Mouse (Mus musculus): Measurements from ENCODE around the gene Cwc27. TPM values are rescaled to one million over a fixed set of nuclear protein-coding genes. Genes with fewer than 3 reads are reported as not detected.

The Cwc27 gene
- polyA plus RNA-seq, 1 experiment, result 19.3 TPM

DNA sequence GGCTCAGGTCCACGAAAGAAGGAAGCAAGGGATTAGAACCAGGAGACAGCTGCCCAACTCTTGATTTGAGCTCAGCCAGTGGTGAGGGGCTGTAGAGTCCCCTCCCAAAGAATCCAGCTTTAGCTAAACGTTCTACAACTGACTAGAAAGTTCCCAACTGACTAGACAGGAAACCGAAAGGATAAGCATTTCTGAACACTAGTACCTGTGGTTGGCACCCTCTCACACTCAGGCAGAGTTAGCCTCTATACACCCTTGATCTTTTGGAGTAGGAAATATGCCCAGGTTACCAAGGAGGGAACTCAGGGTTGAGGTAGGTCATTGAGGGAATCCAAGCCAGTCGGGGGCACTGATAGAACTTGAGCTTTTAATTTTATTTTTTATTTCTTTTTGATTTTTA lies 199.7 kb downstream of the Cwc27 start:
- no peak for DNase-seq (ENCODE audit: extremely low spot score in 1 of 2, low spot score in 1 of 2)

DNA sequence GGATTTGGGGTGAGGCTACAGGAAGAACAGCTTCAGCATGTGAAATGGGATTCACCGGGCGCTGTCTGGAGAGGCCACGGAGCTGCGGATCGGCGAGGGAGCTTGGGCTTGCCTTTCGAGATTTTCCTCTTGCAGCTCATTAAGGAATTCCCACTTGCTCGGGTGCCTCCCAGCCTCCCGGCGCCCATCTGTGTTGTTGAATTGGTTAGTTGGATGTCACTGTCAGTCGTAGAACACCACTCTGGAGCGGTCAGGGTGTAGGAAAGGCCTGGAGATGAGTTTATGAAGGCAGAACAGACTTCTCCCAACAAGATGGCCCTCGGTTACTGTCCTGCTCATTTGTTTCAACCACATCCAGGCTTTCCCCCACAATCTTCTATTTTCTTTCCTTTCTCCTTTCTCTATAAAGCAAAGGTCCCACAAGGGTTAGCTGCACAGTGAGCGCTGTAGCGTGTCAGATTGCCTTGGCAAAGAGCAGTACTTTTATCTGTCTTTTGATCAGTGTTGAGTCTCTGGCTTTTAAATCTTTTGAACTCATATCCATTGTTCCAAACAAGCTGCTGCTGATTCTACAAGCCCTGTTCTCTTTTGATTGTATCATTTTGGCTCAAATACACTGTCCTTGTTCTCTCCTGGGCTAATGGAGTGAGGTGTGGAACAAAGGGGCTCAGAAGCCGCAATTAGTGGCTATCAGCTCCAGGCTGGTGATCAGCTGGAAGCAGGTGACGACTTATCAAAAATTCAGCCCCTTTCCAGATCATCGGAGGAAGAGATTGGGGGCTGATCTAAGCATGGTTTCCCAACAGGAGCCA lies 200.7 kb downstream of the Cwc27 start:
- no peak for DNase-seq (ENCODE audit: extremely low spot score in 1 of 2, low spot score in 1 of 2)

DNA sequence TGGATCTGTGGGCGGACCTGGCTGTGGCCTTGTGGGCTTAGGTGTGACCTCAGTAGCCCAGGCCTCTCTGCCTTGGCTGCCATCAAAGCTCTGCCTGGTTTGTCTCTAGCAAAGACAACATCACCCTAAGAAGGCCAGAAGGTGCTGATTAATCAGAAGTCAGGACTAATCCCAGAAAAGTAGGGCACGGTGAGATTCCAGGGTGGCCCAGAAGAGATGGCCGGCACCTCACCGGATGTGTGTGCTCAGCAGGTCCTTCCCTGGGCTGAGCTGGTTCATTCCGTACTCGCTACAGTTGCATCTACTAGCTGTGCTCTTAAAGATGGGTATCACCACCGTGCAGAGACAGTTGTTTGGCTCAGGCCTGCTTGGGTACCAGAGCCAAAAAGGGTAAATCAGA lies 201.8 kb downstream of the Cwc27 start:
- no peak for DNase-seq (ENCODE audit: extremely low spot score in 1 of 2, low spot score in 1 of 2)

DNA sequence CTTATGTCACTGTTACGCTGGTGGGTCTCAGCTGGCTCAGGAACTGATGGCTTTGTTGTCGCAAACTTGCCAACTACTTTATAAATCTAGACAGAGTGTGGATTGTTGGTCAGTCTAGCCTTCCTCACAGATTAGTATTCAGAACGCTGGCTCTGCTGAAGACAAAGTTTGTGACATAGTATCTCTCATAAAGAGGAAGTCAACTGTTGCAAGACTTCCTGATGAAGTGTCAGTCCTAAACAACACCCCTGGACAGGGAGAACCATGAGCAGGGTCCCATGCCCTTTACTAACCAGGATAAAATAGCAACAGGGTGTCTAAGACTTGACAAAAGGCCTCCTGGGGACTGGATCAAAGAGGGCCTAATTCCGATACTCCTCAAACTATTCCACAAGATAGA lies 205.6 kb downstream of the Cwc27 start:
- DNase-seq (ENCODE audit: extremely low spot score in 1 of 2, low spot score in 1 of 2), result no peak

DNA sequence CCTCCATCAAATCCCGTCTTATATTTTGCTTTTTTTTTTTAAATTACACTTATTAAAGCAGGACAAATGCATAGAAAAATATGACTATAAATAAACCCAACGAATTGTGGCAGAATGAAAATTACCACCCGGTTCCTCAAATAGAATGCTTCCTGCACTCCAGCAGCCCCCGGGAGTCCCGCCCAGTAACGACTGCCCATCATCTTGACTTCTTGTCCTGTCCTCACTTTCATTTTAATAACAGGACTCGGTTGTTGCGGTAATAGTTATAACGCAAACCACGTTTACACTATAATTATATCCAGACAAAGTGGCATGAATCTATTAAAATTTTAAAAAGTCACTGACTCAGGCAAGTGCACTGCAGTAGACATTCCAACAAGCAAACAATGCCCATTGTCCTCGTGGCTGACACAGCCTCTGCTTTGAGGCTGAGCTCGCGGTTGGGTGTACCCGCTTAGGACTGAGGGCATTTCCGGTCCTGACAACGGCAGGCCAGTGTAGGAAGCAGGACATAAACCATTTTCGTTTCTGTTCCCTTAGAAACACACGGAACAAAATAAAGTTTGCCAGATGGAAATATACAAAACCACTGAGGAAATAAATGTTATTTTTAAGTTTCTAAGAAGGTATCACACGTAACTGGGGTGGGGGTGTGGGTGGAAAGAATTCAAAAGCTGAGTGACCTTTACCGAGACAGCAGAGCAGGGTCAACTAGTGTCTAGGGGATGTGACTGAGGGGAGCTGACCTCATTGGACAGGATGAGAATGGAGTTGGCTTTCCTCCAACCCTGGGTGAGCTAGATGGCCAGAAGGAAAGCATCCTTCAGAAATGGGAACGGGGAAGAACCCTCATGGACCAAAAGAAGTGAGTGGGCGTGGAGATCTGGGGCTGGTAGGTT lies 206.5 kb downstream of the Cwc27 start:
- DNase-seq (ENCODE audit: extremely low spot score in 1 of 2, low spot score in 1 of 2), result peak in 1 of 2 experiments; percentile 32

DNA sequence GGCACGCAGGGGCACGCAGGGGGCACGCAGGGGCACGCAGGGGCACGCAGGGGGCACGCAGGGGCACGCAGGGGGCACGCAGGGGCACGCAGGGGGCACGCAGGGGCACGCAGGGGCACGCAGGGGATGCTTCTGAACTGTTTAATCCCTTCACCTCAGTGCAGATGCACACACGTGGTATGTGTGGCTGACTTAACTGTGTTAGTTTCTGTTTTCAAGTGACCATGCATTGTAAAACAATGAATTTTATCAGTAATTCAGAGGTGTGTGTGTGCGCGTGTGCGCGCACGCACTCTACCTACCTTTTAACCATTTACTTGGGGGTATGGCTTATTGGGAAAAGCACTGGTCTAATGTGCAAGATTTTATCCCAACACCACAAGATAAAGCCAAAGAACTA lies 208.4 kb downstream of the Cwc27 start:
- DNase-seq (ENCODE audit: extremely low spot score in 1 of 2, low spot score in 1 of 2), result no peak

DNA sequence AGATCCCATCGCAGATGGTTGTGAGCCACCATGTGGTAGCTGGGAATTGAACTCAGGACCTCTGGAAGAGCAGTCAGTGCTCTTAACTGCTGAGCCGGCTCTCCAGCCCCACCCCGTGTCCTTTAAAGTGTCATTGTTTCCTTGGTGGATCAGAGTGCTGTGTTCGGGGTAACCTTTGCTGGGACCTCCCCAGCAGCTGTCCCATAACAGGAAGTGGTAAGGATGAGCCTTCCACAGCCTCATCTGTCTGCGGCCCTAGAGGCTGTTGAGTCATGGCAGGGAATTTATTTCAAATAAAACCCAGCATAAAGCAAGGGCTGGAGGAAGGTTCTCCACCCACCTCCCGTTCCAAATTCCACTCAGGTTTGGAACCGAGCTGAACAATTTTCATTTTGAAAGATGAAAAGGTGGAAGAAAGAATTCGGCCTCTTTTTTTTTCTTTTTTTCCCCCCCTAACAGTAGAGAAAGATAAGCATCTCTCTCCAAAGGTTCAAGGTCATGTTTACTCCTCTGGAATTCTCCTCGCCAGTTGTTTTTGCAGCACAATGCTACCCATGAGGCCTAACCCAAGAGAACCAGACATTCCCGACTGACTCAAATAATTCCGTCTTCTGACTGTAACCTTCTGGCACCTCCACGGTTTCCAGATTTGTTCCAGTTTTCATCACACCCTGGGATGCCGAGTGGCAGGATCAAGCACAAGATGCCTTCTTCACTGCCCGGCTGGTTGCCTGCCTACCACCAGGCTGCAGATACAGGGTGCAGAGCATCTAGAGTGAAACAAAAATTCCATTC lies 210.0 kb downstream of the Cwc27 start:
- DNase-seq (ENCODE audit: extremely low spot score in 1 of 2, low spot score in 1 of 2), result no peak

DNA sequence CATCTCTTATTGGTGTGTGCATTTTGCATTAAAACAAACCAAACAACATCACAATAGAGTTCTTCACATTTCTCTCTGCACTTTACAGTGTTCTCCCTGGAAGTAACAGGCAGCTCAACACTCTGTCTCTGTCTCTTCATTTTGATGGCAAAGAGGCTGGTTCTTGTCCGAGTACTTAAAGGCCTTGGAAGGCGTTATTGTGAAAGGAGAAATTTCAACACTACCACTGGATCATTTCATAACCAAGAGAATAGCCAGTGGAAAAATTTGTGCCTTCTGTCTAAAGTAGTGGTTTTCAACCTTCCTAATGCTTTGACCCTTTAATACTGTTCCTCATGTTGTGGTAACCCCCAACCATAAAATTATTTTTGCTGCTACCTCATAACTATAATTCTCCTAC lies 211.8 kb downstream of the Cwc27 start:
- no peak for DNase-seq (ENCODE audit: extremely low spot score in 1 of 2, low spot score in 1 of 2)

DNA sequence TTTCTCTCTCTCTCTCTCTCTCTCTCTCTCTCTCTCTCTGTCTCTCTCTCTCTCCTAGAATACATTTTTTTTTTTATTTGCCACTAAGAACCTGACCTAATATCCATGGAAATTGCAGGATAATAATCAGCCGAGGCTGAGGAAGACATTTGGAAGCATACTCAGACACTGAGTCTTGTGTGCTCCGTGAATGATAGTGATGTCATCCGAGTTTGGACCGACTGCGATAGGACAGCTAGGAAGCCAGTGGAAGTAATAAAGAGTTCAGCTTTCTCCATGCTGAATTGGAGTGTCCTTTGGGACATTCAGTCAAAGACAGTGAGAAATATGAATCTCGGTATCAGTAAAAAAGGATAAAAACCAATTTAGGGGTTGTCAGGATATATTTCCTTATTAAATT lies 214.7 kb downstream of the Cwc27 start:
- no peak for DNase-seq (ENCODE audit: extremely low spot score in 1 of 2, low spot score in 1 of 2)

DNA sequence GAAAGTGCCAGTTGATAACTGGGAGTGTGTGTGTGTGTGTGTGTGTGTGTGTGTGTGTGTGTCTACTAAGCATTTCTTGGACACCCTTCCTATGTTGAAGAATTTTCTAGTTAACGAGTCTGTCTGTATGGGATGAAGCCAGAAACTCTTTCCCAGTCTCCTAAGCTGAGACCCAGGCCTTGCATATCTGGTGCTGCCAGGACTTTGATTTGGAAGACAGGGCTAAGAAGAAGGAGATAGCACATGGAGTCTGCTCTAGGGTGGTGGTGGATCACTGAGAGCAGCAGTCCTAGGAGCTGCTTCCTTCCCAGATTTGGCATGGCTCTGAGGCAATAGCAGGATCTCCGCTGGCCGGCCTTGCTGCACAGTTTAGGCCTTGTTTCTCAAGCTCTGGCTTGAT lies 215.2 kb downstream of the Cwc27 start:
- DNase-seq (ENCODE audit: extremely low spot score in 1 of 2, low spot score in 1 of 2), result no peak

DNA sequence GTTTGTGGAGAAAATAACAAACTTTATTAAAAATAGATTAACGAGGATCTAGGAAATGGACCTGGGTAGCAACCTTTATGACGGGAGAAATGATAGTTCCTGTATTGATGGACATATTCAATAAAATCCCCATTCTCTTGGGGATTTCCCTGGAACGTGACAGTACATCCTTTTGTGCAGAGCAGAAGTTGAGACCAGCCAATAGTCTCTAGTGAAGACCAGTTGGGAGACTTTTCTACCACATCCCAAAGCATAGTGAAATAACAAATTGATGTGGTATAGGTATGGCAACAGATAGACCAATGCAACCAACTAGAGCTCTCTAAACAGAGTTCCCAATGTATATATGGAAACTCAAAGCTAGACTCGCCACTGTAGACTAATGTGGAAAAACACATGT lies 220.7 kb downstream of the Cwc27 start:
- DNase-seq (ENCODE audit: extremely low spot score in 1 of 2, low spot score in 1 of 2), result no peak

DNA sequence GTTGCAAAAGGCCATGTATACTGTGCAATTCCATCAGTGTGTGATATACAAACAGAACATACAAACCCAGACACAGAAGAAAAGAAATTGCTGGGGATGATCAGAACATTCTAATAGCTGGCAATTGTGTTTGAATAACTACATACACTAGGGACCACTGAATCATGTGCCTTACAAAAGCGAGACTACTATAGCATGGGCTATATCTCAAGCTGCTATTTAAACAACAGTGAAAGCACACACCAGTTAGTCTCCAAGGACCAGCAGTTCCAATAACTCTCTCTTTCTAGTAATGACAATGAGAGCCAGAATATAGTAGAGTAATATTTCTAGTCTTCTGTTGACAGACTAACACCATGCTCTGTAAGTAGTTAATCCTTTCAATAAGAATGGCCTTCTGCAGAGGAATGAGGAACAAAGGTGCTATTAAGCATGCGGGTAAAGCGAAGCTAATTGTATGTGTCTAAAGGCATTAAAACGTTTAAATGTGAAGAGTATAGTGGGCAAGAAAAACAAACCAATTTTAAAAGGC lies 222.1 kb downstream of the Cwc27 start:
- DNase-seq (ENCODE audit: extremely low spot score in 1 of 2, low spot score in 1 of 2), result no peak

DNA sequence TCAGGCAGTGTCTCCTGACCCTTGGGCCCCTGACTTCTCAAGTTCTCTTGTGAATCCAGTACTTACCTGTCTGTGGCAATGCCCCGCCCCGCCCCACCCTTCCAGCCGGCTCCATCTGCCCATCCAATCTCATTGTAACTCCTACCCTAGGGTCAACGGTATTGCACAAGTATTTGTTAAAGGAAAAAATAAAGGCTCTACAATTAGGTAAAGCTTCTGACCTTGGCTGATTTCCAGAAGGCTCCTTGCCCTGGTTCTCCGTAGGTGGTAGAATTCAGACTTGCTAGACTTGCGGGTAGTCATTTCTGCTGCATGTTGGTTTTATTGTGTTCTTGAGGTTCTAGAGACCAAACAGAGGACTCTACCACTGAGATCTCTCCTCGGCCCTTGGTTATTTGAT lies 226.0 kb downstream of the Cwc27 start:
- DNase-seq (ENCODE audit: extremely low spot score in 1 of 2, low spot score in 1 of 2), result no peak

DNA sequence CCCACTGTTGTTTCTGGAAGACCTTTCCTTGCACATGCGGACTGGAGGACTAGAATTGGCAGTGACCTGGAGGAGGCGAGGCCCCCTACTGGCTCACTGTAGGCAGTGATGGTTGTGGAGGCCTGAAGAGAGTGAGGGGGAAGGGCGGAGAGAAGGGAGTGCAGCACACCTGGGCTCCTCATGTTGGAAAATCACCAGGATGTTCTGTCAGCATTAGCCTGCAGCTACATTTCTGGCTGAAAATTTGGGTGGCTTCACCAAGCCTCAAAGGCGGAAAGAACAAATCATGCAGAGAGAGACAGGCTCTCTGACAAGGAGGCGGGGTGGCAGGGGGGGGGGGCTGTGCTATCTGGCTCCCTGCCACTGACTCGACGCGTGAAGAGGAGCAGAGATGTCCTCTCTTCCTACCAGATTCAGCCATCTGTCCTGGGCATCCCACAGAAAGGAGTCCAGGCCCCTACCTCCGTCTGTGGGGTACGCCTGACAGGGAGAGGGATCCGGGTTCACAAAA lies 226.8 kb downstream of the Cwc27 start:
- DNase-seq (ENCODE audit: extremely low spot score in 1 of 2, low spot score in 1 of 2), result peak in 1 of 2 experiments; percentile 15

DNA sequence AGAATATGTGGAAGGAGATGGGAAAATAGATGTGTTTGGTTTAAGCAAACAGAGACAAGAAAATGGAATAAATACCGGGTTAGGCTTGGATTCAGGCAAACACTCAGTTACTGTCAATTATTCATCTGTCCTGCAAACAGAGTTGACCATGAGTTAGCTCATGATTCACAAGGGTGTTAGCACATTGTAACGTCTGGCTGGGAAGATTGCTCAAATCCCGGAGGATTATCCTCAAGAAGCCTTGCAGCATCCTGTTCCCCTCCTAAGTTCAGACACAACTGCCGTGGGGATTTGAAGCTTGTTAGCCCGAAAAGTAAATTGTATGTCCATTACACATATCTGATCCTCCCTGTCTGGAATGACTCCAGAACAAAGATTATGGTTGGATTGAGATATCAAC lies 228.6 kb downstream of the Cwc27 start:
- no peak for DNase-seq (ENCODE audit: extremely low spot score in 1 of 2, low spot score in 1 of 2)

Other genes with a start within 250 kb of the Cwc27 start
- gene Srek1ip1, start 24.7 kb downstream of the Cwc27 start, polyA plus RNA-seq (2012; rRNA removed), result 19.7 and 21.4 TPM in 2 replicates
- gene Shisal2b, start 46.8 kb upstream of the Cwc27 start, polyA plus RNA-seq (2012; rRNA removed), result 0.46 and 0.82 TPM in 2 replicates
- 73.3 and 76.2 TPM in 2 replicates for gene Rgs7bp, start 237.8 kb upstream of the Cwc27 start, polyA plus RNA-seq (2012; rRNA removed)